Comparison of ENCODE assay signal across 24 mouse cellular contexts in the genomic region with DNA sequence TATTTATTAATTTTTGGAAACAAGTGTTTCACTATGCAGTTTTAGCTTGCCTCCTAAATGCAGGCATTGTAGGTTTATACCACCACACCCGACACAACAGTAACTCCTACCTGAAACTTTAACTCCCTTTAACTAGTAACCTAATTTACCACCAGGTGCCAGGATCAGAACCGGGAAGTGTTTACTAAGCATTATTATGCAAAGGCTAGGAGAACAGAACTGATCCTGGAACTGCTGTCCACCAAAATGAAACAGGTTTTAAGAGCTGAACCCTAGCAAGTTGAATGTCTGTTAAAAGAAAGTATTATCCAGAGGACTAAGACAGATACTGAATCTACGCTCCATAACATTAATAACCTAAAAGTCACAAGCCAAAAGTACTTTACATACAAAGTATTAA. TPM values are rescaled to one million over a fixed set of nuclear protein-coding genes. Genes with fewer than 3 reads are reported as not detected.
A peak's percentile ranks its signal among the peaks of the same experiment; 100 is the strongest.
DNase-seq lines count a peak whose midpoint lies in the region; ATAC-seq and TF ChIP-seq lines count a peak whose summit lies in the region.
"Had no signal": no experiment of that assay in that cellular context is flagged by ENCODE, and none has a peak within 500 bp of the region (broad histone marks: within the 10 kb centered on the region; RNA-seq: fewer than 3 reads in every experiment).

No protein-coding gene starts in this region.

- WGBS in kidney, adult 2 months, result 50% methylated on average over 3 of the region's 3 CpGs
- 87% methylated on average over 3 of the region's 3 CpGs for WGBS in kidney, embryonic 15.5 days
- WGBS in liver, adult 2 months, result 47% methylated on average over 3 of the region's 3 CpGs
- WGBS in liver, postnatal 0 days (ENCODE audit: insufficient replicate concordance), result 80% methylated on average over 3 of the region's 3 CpGs

- H3K9me3 ChIP-seq in kidney, embryonic 15.5 days (replicated peaks), result no peaks in the 10 kb centered on the region
- no peaks in the 10 kb centered on the region for H3K9me3 ChIP-seq in liver, postnatal 0 days (ENCODE audit: low read length)
- H3K9me3 ChIP-seq: embryonic facial prominence, embryonic 12.5 days; embryonic facial prominence, embryonic 15.5 days; G1E; heart, embryonic 10.5 days; heart, embryonic 13.5 days; hindbrain, embryonic 10.5 days; hindbrain, embryonic 13.5 days; intestine, embryonic 15.5 days had no signal

- H3K36me3 ChIP-seq in kidney, adult 2 months (ENCODE audit: control insufficient read depth, insufficient read depth, low read length), result no peaks in the 10 kb centered on the region
- H3K36me3 ChIP-seq in kidney, embryonic 15.5 days, result no peaks in the 10 kb centered on the region
- no peaks in the 10 kb centered on the region for H3K36me3 ChIP-seq in liver, adult 2 months (ENCODE audit: control insufficient read depth, insufficient read depth, low read length)
- H3K36me3 ChIP-seq in liver, postnatal 0 days (replicated peaks; ENCODE audit: insufficient read depth, low read length), result no peaks in the 10 kb centered on the region
- H3K36me3 ChIP-seq: embryonic facial prominence, embryonic 12.5 days; embryonic facial prominence, embryonic 15.5 days; heart, embryonic 10.5 days; heart, embryonic 13.5 days; hindbrain, embryonic 10.5 days; hindbrain, embryonic 13.5 days; intestine, embryonic 15.5 days had no signal

- H3K79me2 ChIP-seq in liver, adult 2 months (ENCODE audit: control insufficient read depth, insufficient read depth, low read length), result peaks cover 11% of the 10 kb centered on the region; the same call in 1 of the 2 replicates

- H3K4me2 ChIP-seq in kidney, embryonic 15.5 days, result no peak overlapping the region
- H3K4me2 ChIP-seq in liver, postnatal 0 days (ENCODE audit: low read depth, low read length), result no peak overlapping the region
- H3K4me2 ChIP-seq: embryonic facial prominence, embryonic 12.5 days; embryonic facial prominence, embryonic 15.5 days; hindbrain, embryonic 13.5 days; intestine, embryonic 15.5 days had no signal

- intact Hi-C loops in gastrocnemius, adult 2 months (cut with DNase I), result no loop called here
- intact Hi-C loops in gastrocnemius, postnatal 14 days (cut with DNase I; ENCODE audit: low total_unique reads), result no loop called here

- peak overlapping the region; percentile 91 for H3K27ac ChIP-seq in gastrocnemius, adult 2 months
- H3K27ac ChIP-seq in kidney, adult 2 months (ENCODE audit: insufficient read depth, low read depth, low read length), result no peak overlapping the region
- no peak overlapping the region for H3K27ac ChIP-seq in kidney, embryonic 15.5 days
- H3K27ac ChIP-seq in liver, adult 2 months (replicated peaks; ENCODE audit: insufficient read depth, low read depth, low read length), result no peak overlapping the region
- no peak overlapping the region for H3K27ac ChIP-seq in liver, postnatal 0 days (ENCODE audit: low read depth)
- H3K27ac ChIP-seq: embryonic facial prominence, embryonic 12.5 days; embryonic facial prominence, embryonic 15.5 days; heart, embryonic 10.5 days; hindbrain, embryonic 10.5 days; hindbrain, embryonic 13.5 days; intestine, embryonic 15.5 days had no signal

- H3K9ac ChIP-seq in kidney, embryonic 15.5 days, result no peak overlapping the region
- no peak overlapping the region for H3K9ac ChIP-seq in liver, adult 2 months (ENCODE audit: low read depth, low read length)
- H3K9ac ChIP-seq in liver, postnatal 0 days (replicated peaks), result no peak overlapping the region
- H3K9ac ChIP-seq: embryonic facial prominence, embryonic 12.5 days; embryonic facial prominence, embryonic 15.5 days; forebrain, postnatal 0 days; heart, embryonic 13.5 days; hindbrain, embryonic 13.5 days; intestine, embryonic 15.5 days had no signal

- no peak for ATAC-seq in kidney, embryonic 15.5 days (replicated peaks; ENCODE audit: low FRiP score)
- no peak for ATAC-seq in liver, postnatal 0 days
- ATAC-seq: forebrain, postnatal 0 days; hindbrain, embryonic 16.5 days; intestine, embryonic 15.5 days had no signal

- no peak for TF ChIP-seq POLR2A in kidney, adult 2 months (IDR thresholded peaks at IDR 0.05; ENCODE audit: low read depth, low read length)
- no peak for TF ChIP-seq POLR2A in liver, adult 2 months (IDR thresholded peaks at IDR 0.05; ENCODE audit: extremely low read depth, insufficient read depth, low read length)

- H3K27me3 ChIP-seq in kidney, adult 2 months (replicated peaks; ENCODE audit: control insufficient read depth, insufficient read depth, low read length), result no peaks in the 10 kb centered on the region
- H3K27me3 ChIP-seq in kidney, embryonic 15.5 days, result no peaks in the 10 kb centered on the region
- no peaks in the 10 kb centered on the region for H3K27me3 ChIP-seq in liver, adult 2 months (ENCODE audit: control insufficient read depth, insufficient read depth, low read length)
- H3K27me3 ChIP-seq in liver, postnatal 0 days (ENCODE audit: insufficient read depth, low read length), result no peaks in the 10 kb centered on the region
- H3K27me3 ChIP-seq: embryonic facial prominence, embryonic 12.5 days; embryonic facial prominence, embryonic 15.5 days; heart, embryonic 13.5 days; hindbrain, embryonic 13.5 days; intestine, embryonic 15.5 days; Patski had no signal

- TF ChIP-seq EP300 in liver, postnatal 0 days (IDR thresholded peaks at IDR 0.05; ENCODE audit: low read depth), result no peak

- H3K4me1 ChIP-seq in kidney, adult 2 months (ENCODE audit: control insufficient read depth, insufficient read depth, low read length), result peaks cover 24% of the 10 kb centered on the region
- H3K4me1 ChIP-seq in kidney, embryonic 15.5 days, result peaks cover 3% of the 10 kb centered on the region; the same call in 1 of the 2 replicates
- H3K4me1 ChIP-seq in liver, adult 2 months (ENCODE audit: control insufficient read depth, insufficient read depth, low read length), result peaks cover 24% of the 10 kb centered on the region
- peaks cover 26% of the 10 kb centered on the region for H3K4me1 ChIP-seq in liver, postnatal 0 days (ENCODE audit: insufficient read depth)
- H3K4me1 ChIP-seq: embryonic facial prominence, embryonic 12.5 days; hindbrain, embryonic 10.5 days; intestine, embryonic 15.5 days had no signal

- no peak for TF ChIP-seq CTCF in gastrocnemius, adult 2 months (IDR thresholded peaks at IDR 0.05)
- TF ChIP-seq CTCF in kidney, adult 2 months (conservative IDR thresholded peaks at IDR 0.05; ENCODE audit: insufficient read depth, insufficient read length, low read depth, low read length), result no peak
- TF ChIP-seq CTCF in liver, adult 2 months (IDR thresholded peaks at IDR 0.05; ENCODE audit: low read depth, low read length), result no peak
- TF ChIP-seq CTCF in liver, postnatal 0 days (IDR thresholded peaks at IDR 0.05; ENCODE audit: low read depth), result no peak

- no peak for DNase-seq in gastrocnemius, adult 2 months
- DNase-seq in gastrocnemius, postnatal 14 days, result no peak
- DNase-seq in kidney, adult 2 months, result peak; percentile 45
- peak; percentile 61 for DNase-seq in liver, adult 2 months (ENCODE audit: extremely low read depth, low read depth, low spot score)
- DNase-seq in liver, postnatal 0 days, result no peak
- DNase-seq: adrenal gland, adult 2 months; adrenal gland, postnatal 14 days; cerebellum, adult 11 months; cerebellum, adult 9-11 months; cerebellum, postnatal 25 days; forebrain, postnatal 0 days; gastrocnemius, postnatal 36 days; heart, adult 11 months had no signal

- no peak overlapping the region; the same call in 1 of the 2 replicates for H3K4me3 ChIP-seq in gastrocnemius, adult 2 months
- H3K4me3 ChIP-seq in kidney, adult 2 months (ENCODE audit: insufficient read depth, low read depth, low read length), result no peak overlapping the region
- no peak overlapping the region for H3K4me3 ChIP-seq in kidney, embryonic 15.5 days (replicated peaks)
- H3K4me3 ChIP-seq in liver, adult 2 months (ENCODE audit: insufficient read depth, low read depth, low read length), result no peak overlapping the region
- H3K4me3 ChIP-seq in liver, postnatal 0 days (ENCODE audit: low read depth, low read length), result no peak overlapping the region
- H3K4me3 ChIP-seq: embryonic facial prominence, embryonic 12.5 days; embryonic facial prominence, embryonic 15.5 days; heart, embryonic 10.5 days; heart, embryonic 13.5 days; hindbrain, embryonic 10.5 days; hindbrain, embryonic 13.5 days; intestine, embryonic 15.5 days had no signal

RNA-seq across cellular contexts. Expression of a gene that starts 21.2 kb away (rescaled TPM):
- 10 to 100 TPM; 65.3 to 77.3 TPM for total RNA-seq in gastrocnemius, adult 2 months (2021)
- total RNA-seq in gastrocnemius, postnatal 14 days (2021), result 100 to 1,000 TPM in 1 of 2 experiments, 10 to 100 TPM in 1; 77.2 to 102 TPM
- polyA plus RNA-seq in kidney, adult 2 months (2012; rRNA removed), result 7.9 and 11.0 TPM in 2 replicates
- polyA plus RNA-seq in kidney, embryonic 15.5 days (2015; fragmentation: Nextera tagmentation; extraction: Ambion mirVana), result 9.1 and 9.3 TPM in 2 replicates
- total RNA-seq in liver, adult 2 months (2014; rRNA removed), result 35.7 and 37.2 TPM in 2 replicates
- polyA plus RNA-seq in liver, adult 2 months (2012; rRNA removed), result 2.6 and 2.7 TPM in 2 replicates
- polyA plus RNA-seq in liver, postnatal 0 days (2015; fragmentation: Nextera tagmentation; extraction: Ambion mirVana), result 2.4 and 3.1 TPM in 2 replicates

Comparison
In these comparisons a context has a peak if more than half of its experiments do, and no peak if none do; other contexts are left out.
1. DNase-seq: peak in kidney, adult 2 months (single experiment) and liver, adult 2 months (single experiment); none in gastrocnemius, adult 2 months (single experiment), gastrocnemius, postnatal 14 days (single experiment) and liver, postnatal 0 days (single experiment).